Mouse (Mus musculus): ENCODE data around the gene Atp1b1. TPM values are rescaled to one million over a fixed set of nuclear protein-coding genes. Genes with fewer than 3 reads are reported as not detected.

The Atp1b1 gene
- polyA plus RNA-seq (2014; fragmentation: Illumina TruSeq; extraction: RNeasy Lipid Tissue Mini Kit (QIAGEN cat#74804); ENCODE audit: low read depth, low replicate concordance) = 2,864 TPM

GRCm38 (mm10) chr1:164458245-164458613 is at the start of gene Atp1b1:
TSS of gene Atp1b1 (minus strand) at chr1:164458355.

Other genes starting within 250 kb of the Atp1b1 start
- 18.2 TPM for gene Slc19a2, start 209.3 kb downstream of the Atp1b1 start, polyA plus RNA-seq (2014; fragmentation: Illumina TruSeq; extraction: RNeasy Lipid Tissue Mini Kit (QIAGEN cat#74804); ENCODE audit: low read depth, low replicate concordance)
- 30.1 TPM for gene Ccdc181, start 182.8 kb downstream of the Atp1b1 start, polyA plus RNA-seq (2014; fragmentation: Illumina TruSeq; extraction: RNeasy Lipid Tissue Mini Kit (QIAGEN cat#74804); ENCODE audit: low read depth, low replicate concordance)
- gene Nme7, start 154.2 kb downstream of the Atp1b1 start, polyA plus RNA-seq (2014; fragmentation: Illumina TruSeq; extraction: RNeasy Lipid Tissue Mini Kit (QIAGEN cat#74804); ENCODE audit: low read depth, low replicate concordance) = 14.4 TPM
- 37.6 TPM for gene Blzf1, start 150.9 kb downstream of the Atp1b1 start, polyA plus RNA-seq (2014; fragmentation: Illumina TruSeq; extraction: RNeasy Lipid Tissue Mini Kit (QIAGEN cat#74804); ENCODE audit: low read depth, low replicate concordance)

Data from sigmoid colon, adult 10 weeks (tissue).